Mouse (Mus musculus) CH12F3 (cell line): ENCODE measurements at regions not wholly inside any gene's neighbourhood (a gene's known extent, or its start where the extent isn't known, plus 50 kb on each side); places are given as distances from the start of the nearest gene placed in this dataset.

Source experiments
- in situ Hi-C: fragments of 300-500 bp; cut with MboI; formaldehyde crosslinking; loops from 2 replicates; pipeline ENCODE4 v1.14.3; 2020; ENCODE audit warnings: low sequenced_read_pairs

- in situ Hi-C loops, result no loop called here
Measured at GRCm38 (mm10) chr2:10816374-10816773, 355.5 kb upstream of the Prkcq start.

GRCm38 (mm10) chr2:10825278-10826133, 346.4 kb upstream of the Prkcq start:
- in situ Hi-C loops, result no loop called here

- in situ Hi-C loops, result no loop called here
Measured at GRCm38 (mm10) chr2:10826134-10826767, 345.7 kb upstream of the Prkcq start.

GRCm38 (mm10) chr2:10839976-10840375, 331.9 kb upstream of the Prkcq start:
- in situ Hi-C loops, result no loop called here

DNA sequence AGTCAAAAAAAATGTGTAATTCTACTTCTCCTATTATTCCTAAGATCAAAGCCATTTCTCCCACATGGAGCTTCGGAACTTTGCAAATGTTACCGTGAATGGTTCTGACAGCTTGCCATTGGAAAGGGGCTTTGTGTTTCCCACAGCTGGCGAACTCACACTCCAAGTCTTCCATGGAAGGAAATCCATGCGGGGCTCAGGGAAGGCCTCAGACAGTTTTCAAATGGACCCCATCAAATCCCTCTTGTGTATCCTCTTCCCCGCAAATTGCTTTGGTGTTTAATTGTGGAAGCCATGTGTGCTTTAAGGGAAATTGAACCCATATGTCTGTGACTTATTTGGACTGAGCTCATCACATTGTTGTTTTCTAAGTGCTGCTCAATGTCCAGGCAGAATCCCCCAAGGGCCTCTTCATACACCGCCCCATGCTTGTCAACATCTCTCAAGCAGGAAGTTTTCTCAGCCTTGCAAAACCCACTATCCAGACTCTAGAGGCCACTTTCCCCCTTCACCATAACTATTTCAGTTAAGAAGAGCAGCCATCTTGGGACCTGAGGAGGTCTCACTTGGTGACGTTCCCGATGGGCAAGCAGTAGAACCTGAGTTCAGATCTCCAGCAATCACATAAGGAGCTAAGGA, 310.1 kb upstream of the Prkcq start:
- in situ Hi-C loops, result no loop called here

GRCm38 (mm10) chr2:10864451-10864850, 307.5 kb upstream of the Prkcq start:
- in situ Hi-C loops, result no loop called here

GRCm38 (mm10) chr2:10874303-10874702, 297.6 kb upstream of the Prkcq start:
- in situ Hi-C loops, result no loop called here

GRCm38 (mm10) chr2:10901926-10902325, 270.0 kb upstream of the Prkcq start:
- in situ Hi-C loops, result no loop called here

DNA sequence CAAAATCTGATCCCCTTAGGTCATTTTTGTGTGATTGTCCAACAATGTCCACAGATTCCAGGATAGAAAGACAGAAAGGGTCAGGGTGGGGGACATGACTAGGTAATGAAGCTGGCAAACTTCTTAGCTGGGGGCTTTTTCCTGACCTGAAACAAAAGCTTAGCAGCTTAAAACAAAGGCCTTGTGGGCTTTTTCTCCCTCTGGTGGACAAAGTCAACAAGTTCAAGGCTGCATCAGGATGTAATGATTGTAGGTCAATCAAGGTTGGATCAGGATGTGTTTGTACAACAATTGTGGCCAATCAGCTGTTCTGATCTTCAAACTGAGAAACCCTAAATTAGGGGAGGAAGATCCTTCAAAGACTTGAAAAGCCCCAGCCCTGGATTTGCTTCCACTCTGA, 252.0 kb upstream of the Prkcq start:
- in situ Hi-C loops, result no loop called here

DNA sequence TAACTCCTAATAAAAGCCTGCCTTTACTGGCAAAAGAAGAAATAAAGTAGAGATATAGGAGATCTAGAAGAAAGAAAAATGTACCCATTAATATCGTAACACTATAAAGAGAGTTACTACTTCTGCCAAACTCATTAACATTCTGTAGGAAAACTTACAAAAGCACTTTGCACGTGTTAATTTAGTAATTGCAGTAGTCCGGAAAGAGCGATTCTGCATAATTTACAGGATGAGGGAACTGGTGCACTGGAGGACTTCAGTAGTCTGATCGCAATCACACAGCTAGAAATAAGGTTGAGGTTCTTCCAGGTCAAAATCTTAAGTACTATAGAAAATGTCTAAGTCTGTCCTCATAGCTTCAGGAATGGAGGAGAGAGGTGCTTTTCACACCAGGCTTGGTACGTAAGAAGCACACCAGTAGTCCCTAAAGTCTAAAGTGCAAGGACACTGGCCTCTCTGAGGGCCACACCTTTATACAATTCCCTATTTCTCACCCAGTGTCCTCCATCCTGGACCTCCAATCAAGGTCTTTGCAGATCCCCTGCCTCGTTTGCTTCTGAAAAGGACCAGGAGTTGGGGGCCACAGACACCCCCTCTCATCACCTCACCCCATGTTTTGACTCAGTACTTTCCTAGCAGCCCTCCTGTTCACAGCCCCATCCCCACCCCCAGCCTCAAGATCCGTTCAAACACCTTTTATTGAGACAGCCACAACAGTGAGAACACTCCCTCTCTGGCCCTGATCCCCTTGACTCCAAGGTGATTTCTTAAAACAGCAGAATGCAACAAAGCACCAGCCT, 251.0 kb upstream of the Prkcq start:
- in situ Hi-C loops, result no loop called here

GRCm38 (mm10) chr2:10921486-10922450, 250.1 kb upstream of the Prkcq start:
- in situ Hi-C loops, result no loop called here

- in situ Hi-C loops, result no loop called here
Measured at GRCm38 (mm10) chr2:10923984-10924383, 247.9 kb upstream of the Prkcq start.

GRCm38 (mm10) chr2:10925361-10925760, 246.5 kb upstream of the Prkcq start:
- in situ Hi-C loops, result no loop called here

DNA sequence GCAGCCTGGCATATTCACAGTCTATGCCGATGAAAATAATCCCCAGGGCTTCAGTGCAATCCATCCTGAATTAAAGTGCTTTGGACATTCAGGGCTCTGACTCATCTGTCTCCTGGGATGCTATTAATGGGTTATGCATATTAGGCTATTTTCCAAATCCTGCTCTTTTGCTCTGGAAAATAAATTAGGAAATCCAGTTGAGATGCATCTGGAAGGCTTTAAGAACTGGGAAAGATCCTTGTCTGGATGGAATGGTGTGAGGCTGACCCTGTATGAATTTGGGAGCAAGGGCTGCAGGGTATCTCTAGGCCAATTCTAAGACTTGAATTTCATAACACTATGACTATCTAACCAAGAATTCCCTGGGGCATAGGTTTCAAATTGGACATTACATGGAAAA, 234.5 kb upstream of the Prkcq start:
- in situ Hi-C loops, result no loop called here

DNA sequence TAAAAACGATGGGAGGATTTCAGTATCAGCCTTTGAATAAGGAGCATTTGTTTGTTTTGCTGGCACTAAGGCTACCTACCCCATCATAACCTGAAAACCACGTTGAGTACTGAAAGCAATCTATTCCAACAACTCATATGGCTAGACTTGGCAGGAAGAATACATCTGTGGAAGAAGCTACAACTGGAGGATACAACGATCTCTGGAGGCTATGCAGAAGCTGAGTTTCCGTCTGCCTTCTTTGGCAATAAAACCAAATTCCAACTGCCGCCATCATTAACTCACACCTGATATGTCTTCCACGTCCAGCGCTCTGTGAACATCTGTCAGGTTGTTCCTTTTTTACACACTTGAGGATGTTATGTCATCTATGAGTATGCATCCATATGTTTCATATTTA, 206.7 kb upstream of the Prkcq start:
- in situ Hi-C loops, result no loop called here

DNA sequence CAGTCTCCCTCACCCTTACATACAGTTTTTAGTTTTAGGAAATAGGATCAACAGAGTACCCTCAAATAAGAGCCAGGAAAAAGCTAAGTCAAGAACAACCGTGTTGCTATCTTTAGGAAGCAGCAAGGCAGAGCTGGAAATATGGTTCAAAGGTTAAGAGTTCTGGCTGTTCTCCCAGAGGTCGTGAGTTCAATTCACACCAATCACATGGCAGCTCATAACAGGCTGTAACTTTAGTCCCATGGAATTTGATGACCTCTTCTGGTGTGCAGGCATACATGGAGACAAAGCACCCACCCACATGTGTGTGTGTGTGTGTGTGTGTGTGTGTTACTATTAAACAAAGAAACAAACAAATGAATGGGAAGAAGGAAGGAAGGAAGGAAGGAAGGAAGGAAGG, 205.0 kb upstream of the Prkcq start:
- in situ Hi-C loops, result no loop called here

DNA sequence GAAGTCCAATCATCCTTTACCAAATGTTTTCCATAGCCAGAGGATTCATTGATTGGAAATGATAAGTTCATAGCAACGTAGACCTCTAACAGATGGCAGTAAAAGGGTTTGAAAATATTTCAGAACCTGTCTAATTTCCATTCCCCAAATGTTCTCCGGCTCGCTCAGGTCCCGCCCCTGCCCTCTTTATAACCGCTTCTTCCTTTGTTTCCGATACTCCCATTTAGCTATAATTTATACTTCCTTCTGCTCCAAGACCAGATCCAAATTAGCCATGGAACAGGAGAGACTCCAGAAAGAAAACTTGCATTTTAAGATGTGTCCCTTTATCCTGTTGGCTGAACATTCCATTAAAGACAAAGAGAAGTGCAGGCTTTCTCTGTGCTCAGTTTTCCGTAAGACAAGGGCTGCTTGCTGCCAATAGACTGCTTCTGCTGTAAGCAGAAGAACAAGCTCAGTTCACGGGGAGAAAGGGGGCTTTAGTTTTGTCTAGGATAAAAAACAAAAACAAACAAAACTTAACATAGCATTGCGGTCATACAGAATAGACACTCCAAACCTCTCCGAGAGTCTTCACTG, 202.7 kb upstream of the Prkcq start:
- in situ Hi-C loops, result no loop called here

DNA sequence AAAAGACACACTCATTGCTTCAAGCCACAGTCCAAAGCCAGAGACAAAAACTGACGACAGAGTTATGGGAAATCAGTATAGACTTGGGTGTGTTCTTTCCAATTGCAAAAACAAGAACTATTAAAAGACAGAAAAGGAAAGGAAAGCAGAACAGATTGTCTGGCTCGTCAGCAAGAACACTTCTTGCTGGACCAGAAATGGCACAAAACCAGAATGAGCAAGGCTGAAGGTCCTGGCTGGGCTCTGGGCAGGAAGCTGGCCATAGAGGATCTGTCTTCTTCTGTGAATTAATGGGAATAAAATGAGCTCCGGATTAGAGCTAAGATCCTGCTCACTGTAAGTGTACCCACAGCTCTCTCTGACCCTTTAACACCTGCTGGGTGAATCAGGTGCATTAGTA, 199.9 kb upstream of the Prkcq start:
- in situ Hi-C loops, result no loop called here

DNA sequence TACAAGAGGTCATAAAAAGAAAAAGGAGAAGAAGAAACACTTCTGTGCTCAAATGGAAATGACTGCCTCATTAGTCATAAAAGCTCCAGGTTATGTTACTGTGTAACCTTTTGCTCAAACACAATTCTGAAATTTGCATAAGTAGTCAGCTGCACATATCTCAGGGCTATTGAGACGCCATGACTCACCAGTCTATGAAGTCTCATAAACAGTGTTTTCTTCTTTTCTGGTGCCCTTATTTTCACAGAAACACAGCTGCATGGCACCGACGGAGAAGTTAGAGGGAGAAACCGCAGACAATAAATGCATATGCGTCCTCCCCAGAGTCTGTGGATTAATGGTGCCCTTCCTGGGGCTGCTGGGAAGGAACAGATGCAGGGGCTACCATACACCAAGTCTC, 193.1 kb upstream of the Prkcq start:
- in situ Hi-C loops, result no loop called here

- in situ Hi-C loops, result no loop called here
Measured at GRCm38 (mm10) chr2:10986101-10986500, 185.8 kb upstream of the Prkcq start.
